Mouse (Mus musculus): Measurements from ENCODE around the gene Senp5. TPM values are rescaled to one million over a fixed set of nuclear protein-coding genes. Genes with fewer than 3 reads are reported as not detected.

Gene Senp5
- total RNA-seq, 2 experiments from 2014 or later: 11.9 to 15.2 TPM

Other genes with a start within 250 kb of the Senp5 start
- gene Meltf, start 124.5 kb downstream of the Senp5 start, total RNA-seq (2015): not detected in 2 replicates
- gene Meltf, start 124.5 kb downstream of the Senp5 start, total RNA-seq (2017): not detected in 2 replicates
- not detected in 2 replicates for gene Pigz, start 69.4 kb downstream of the Senp5 start, total RNA-seq (2015)
- 0.41 TPM in 1 of 2 replicates, not detected in the other for gene Pigz, start 69.4 kb downstream of the Senp5 start, total RNA-seq (2017)
- gene 0610012G03Rik, start 54.8 kb downstream of the Senp5 start, total RNA-seq (2015): 23.1 and 23.8 TPM in 2 replicates
- 8.7 and 11.1 TPM in 2 replicates for gene 0610012G03Rik, start 54.8 kb downstream of the Senp5 start, total RNA-seq (2017)
- 18.1 and 20.2 TPM in 2 replicates for gene Ncbp2, start 54.8 kb downstream of the Senp5 start, total RNA-seq (2015)
- 20.0 and 30.1 TPM in 2 replicates for gene Ncbp2, start 54.8 kb downstream of the Senp5 start, total RNA-seq (2017)
- gene Pak2, start 76.1 kb upstream of the Senp5 start, total RNA-seq (2015): 78.8 and 81.9 TPM in 2 replicates
- gene Pak2, start 76.1 kb upstream of the Senp5 start, total RNA-seq (2017): 78.5 and 88.8 TPM in 2 replicates
- 84.8 and 109 TPM in 2 replicates for gene Pigx, start 96.5 kb upstream of the Senp5 start, total RNA-seq (2015)
- gene Pigx, start 96.5 kb upstream of the Senp5 start, total RNA-seq (2017): 33.2 and 38.3 TPM in 2 replicates
- 24.0 and 27.4 TPM in 2 replicates for gene Cep19, start 96.5 kb upstream of the Senp5 start, total RNA-seq (2015)
- 36.6 and 44.3 TPM in 2 replicates for gene Cep19, start 96.5 kb upstream of the Senp5 start, total RNA-seq (2017)
- 194 and 211 TPM in 2 replicates for gene Nrros, start 162.3 kb upstream of the Senp5 start, total RNA-seq (2015)
- gene Nrros, start 162.3 kb upstream of the Senp5 start, total RNA-seq (2017): 134 and 165 TPM in 2 replicates
- 57.1 and 61.1 TPM in 2 replicates for gene Bex6, start 176.5 kb upstream of the Senp5 start, total RNA-seq (2015)
- 45.7 and 49.7 TPM in 2 replicates for gene Bex6, start 176.5 kb upstream of the Senp5 start, total RNA-seq (2017)
- gene Fbxo45, start 243.9 kb upstream of the Senp5 start, total RNA-seq (2015): 10.9 and 13.9 TPM in 2 replicates
- 15.4 TPM in 2 replicates for gene Fbxo45, start 243.9 kb upstream of the Senp5 start, total RNA-seq (2017)
- 12.4 and 16.6 TPM in 2 replicates for gene Wdr53, start 243.9 kb upstream of the Senp5 start, total RNA-seq (2015)
- 19.4 and 19.8 TPM in 2 replicates for gene Wdr53, start 243.9 kb upstream of the Senp5 start, total RNA-seq (2017)

All from megakaryocyte, adult 5-6 weeks (primary cell).